12 mouse cellular contexts compared by ENCODE assay signal in the genomic region with DNA sequence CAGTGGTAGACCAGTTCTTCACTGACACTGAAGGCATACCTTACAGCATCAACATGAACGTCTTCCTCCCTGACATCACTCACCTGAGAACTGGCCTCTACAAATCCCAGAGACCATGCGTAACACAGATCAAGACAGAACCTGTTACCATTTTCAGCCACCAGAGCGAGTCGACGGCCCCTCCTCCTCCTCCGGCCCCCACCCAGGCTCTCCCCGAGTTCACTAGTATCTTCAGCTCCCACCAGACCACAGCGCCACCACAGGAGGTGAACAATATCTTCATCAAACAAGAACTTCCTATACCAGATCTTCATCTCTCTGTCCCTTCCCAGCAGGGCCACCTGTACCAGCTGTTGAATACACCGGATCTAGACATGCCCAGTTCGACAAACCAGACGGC. TPM values are rescaled to one million over a fixed set of nuclear protein-coding genes. Genes with fewer than 3 reads are reported as not detected.
DNase-seq lines count a peak whose midpoint lies in the region; ATAC-seq and TF ChIP-seq lines count a peak whose summit lies in the region.
"Had no signal": no experiment of that assay in that cellular context is flagged by ENCODE, and none has a peak within 500 bp of the region (broad histone marks: within the 10 kb centered on the region; RNA-seq: fewer than 3 reads in every experiment).

No protein-coding gene starts in this region.

- no peaks in the 10 kb centered on the region for H3K9me3 ChIP-seq in hindbrain, postnatal 0 days (ENCODE audit: low read length)
- H3K9me3 ChIP-seq in hindbrain, embryonic 16.5 days (ENCODE audit: control insufficient read depth, low read length) = no peaks in the 10 kb centered on the region
- no peaks in the 10 kb centered on the region for H3K9me3 ChIP-seq in lung, postnatal 0 days (ENCODE audit: low read length)

- no peak for DNase-seq in hindbrain, postnatal 0 days (ENCODE audit: low spot score)
- DNase-seq in 3134 (ENCODE audit: extremely low read depth, insufficient read length, low spot score) (peak; percentile 41), WW6 (ENCODE audit: low read depth, low spot score) (peak; percentile 56), adipocyte (ENCODE audit: low spot score) (no peak)
- DNase-seq in lung, postnatal 0 days (ENCODE audit: low spot score) = peak; percentile 51
- DNase-seq in kidney, postnatal 10 days = no peak
- no peak for DNase-seq in c-Kit-positive CD71-positive TER-119-positive erythroid progenitor cells, embryonic 14.5 days (ENCODE audit: low spot score)
- DNase-seq: gastrocnemius, postnatal 25 days; left cerebral cortex, postnatal 4 days; liver, postnatal 0 days had no signal

- H3K4me1 ChIP-seq in hindbrain, postnatal 0 days (ENCODE audit: insufficient read depth, low read length) = no peaks in the 10 kb centered on the region
- peaks cover 13% of the 10 kb centered on the region for H3K4me1 ChIP-seq in hindbrain, embryonic 16.5 days (ENCODE audit: control insufficient read depth, insufficient read depth, low read depth, low read length)
- peaks cover 4% of the 10 kb centered on the region; the same call in 1 of the 2 replicates for H3K4me1 ChIP-seq in lung, postnatal 0 days (ENCODE audit: insufficient read depth, low read depth, low read length)

- H3K9ac ChIP-seq in hindbrain, postnatal 0 days (replicated peaks; ENCODE audit: low read length) = no peak overlapping the region
- no peak overlapping the region for H3K9ac ChIP-seq in hindbrain, embryonic 16.5 days (ENCODE audit: low read depth, low read length)
- H3K9ac ChIP-seq in lung, postnatal 0 days (replicated peaks; ENCODE audit: low read depth) = no peak overlapping the region
- H3K9ac ChIP-seq: liver, postnatal 0 days had no signal

- H3K27me3 ChIP-seq in hindbrain, postnatal 0 days (ENCODE audit: insufficient read depth, low read length) = no peaks in the 10 kb centered on the region
- H3K27me3 ChIP-seq in hindbrain, embryonic 16.5 days (replicated peaks; ENCODE audit: control insufficient read depth, insufficient read depth, low read length) = peaks cover 4% of the 10 kb centered on the region; the same call in 1 of the 2 replicates
- no peaks in the 10 kb centered on the region for H3K27me3 ChIP-seq in lung, postnatal 0 days (replicated peaks; ENCODE audit: insufficient read depth, low read length)

- H3K4me2 ChIP-seq in hindbrain, postnatal 0 days (ENCODE audit: low read depth, low read length) = no peak overlapping the region
- H3K4me2 ChIP-seq in hindbrain, embryonic 16.5 days (ENCODE audit: low read length) = no peak overlapping the region
- H3K4me2 ChIP-seq in lung, postnatal 0 days (replicated peaks; ENCODE audit: low read depth, low read length) = peak overlapping the region; percentile 93

- no peak overlapping the region for H3K4me3 ChIP-seq in hindbrain, postnatal 0 days (ENCODE audit: low read length)
- no peak overlapping the region for H3K4me3 ChIP-seq in hindbrain, embryonic 16.5 days (ENCODE audit: low read length)
- peak overlapping the region; percentile 78 for H3K4me3 ChIP-seq in lung, postnatal 0 days (ENCODE audit: low read depth, low read length)

- peak; percentile 40 for TF ChIP-seq CTCF in hindbrain, postnatal 0 days (IDR thresholded peaks at IDR 0.05; ENCODE audit: low read depth)
- peak; percentile 42 for TF ChIP-seq CTCF in lung, postnatal 0 days (IDR thresholded peaks at IDR 0.05)

- no peak overlapping the region for H3K27ac ChIP-seq in hindbrain, postnatal 0 days
- no peak overlapping the region for H3K27ac ChIP-seq in hindbrain, embryonic 16.5 days (ENCODE audit: low read depth, low read length)
- 0 out of 2 replicates have a peak overlapping the region, but pooled peaks have one; percentile 15 for H3K27ac ChIP-seq in lung, postnatal 0 days (ENCODE audit: low read length)

- TF ChIP-seq EP300 in lung, postnatal 0 days (IDR thresholded peaks at IDR 0.05) = no peak

- ATAC-seq in hindbrain, postnatal 0 days = no peak
- no peak for ATAC-seq in hindbrain, embryonic 16.5 days
- ATAC-seq in lung, postnatal 0 days = no peak
- ATAC-seq: activated CD4-positive, CD25-positive, alpha-beta regulatory T cell, adult 4 months; liver, postnatal 0 days had no signal

- H3K36me3 ChIP-seq in hindbrain, postnatal 0 days (ENCODE audit: insufficient read depth, low read length) = no peaks in the 10 kb centered on the region
- no peaks in the 10 kb centered on the region for H3K36me3 ChIP-seq in hindbrain, embryonic 16.5 days (ENCODE audit: control insufficient read depth, insufficient read depth, low read length)
- no peaks in the 10 kb centered on the region for H3K36me3 ChIP-seq in lung, postnatal 0 days (ENCODE audit: insufficient read depth, low read length)

- 63% methylated on average over 11 of the region's 11 CpGs for WGBS in hindbrain, postnatal 0 days
- 67% methylated on average over 11 of the region's 11 CpGs for WGBS in hindbrain, embryonic 16.5 days
- 50% methylated on average over 11 of the region's 11 CpGs for WGBS in lung, postnatal 0 days

RNA-seq across cellular contexts. Expression of gene Klf5, which starts 3.0 kb away (rescaled TPM):
- total RNA-seq in hindbrain, postnatal 0 days (2014; rRNA removed) = 1.5 and 2.4 TPM in 2 replicates
- 3.5 and 3.7 TPM in 2 replicates for polyA plus RNA-seq in hindbrain, postnatal 0 days (2015; fragmentation: Nextera tagmentation; extraction: Ambion mirVana)
- 3.2 and 3.6 TPM in 2 replicates for polyA plus RNA-seq in hindbrain, embryonic 16.5 days (2015; fragmentation: Nextera tagmentation; extraction: Ambion mirVana)
- 47.4 and 48.0 TPM in 2 replicates for polyA plus RNA-seq in lung, postnatal 0 days (2015; fragmentation: Nextera tagmentation; extraction: Ambion mirVana)
- polyA plus RNA-seq: activated CD4-positive, CD25-positive, alpha-beta regulatory T cell, adult 4 months had no signal

Comparison
In these comparisons a context has a peak if more than half of its experiments do, and no peak if none do; other contexts are left out.
1. DNase-seq: peak in 3134 (single experiment), WW6 (single experiment) and lung, postnatal 0 days (single experiment); none in hindbrain, postnatal 0 days (single experiment), kidney, postnatal 10 days (single experiment), adipocyte (single experiment) and c-Kit-positive CD71-positive TER-119-positive erythroid progenitor cells, embryonic 14.5 days (single experiment).
2. RNA of gene Klf5, which starts 3.0 kb away (polyA plus RNA-seq): 47.4 to 48.0 TPM in lung, postnatal 0 days; 3.5 to 3.7 TPM in hindbrain, postnatal 0 days and 3.2 to 3.6 TPM in hindbrain, embryonic 16.5 days; every median in the first group is over 10 times any median in the second.